ENCODE assay signal across 13 mouse cellular contexts in the genomic region with DNA sequence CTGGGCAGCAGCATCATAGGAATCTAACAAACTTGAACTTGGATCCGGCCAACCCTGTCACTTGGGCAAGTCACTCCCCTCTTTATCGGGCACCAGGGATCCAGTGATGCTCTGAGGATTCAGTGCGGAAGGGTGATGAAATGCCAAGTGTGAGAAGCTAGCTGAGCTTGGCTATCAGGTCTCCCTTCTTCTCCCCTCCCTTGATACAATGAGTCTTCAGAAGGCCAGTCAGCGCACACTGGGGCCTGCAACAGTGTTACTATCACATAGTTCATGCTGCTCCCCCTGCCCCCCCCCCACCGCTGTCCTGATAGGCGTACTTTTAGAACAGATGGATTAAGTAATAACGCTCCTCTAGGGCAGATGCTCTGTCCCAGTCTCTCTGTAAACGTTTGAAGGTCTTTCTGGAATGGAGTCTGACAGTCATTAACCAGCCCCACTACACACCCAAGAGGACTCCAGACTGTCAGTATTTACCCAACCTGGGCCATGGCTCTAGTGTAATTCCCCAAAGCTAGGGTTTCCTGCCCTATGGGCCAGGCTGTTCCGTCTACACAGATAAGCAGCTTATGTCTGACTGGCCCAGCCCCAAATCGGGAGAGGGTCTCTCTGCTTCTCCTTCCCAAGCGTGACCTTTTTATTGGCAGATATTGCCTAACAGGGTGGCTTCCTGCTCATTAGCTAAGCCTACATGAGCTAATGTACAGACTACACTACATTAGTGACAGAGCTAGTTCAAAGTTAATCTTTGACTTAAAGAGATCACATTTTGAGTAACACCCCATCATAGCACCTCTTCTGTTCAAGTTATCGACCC. TPM values are rescaled to one million over a fixed set of nuclear protein-coding genes. Genes with fewer than 3 reads are reported as not detected.
DNase-seq lines count a peak whose midpoint lies in the region; ATAC-seq and TF ChIP-seq lines count a peak whose summit lies in the region.
"Had no signal": no experiment of that assay in that cellular context is flagged by ENCODE, and none has a peak within 500 bp of the region (broad histone marks: within the 10 kb centered on the region; RNA-seq: fewer than 3 reads in every experiment).

No protein-coding gene starts in this region.

- no peaks in the 10 kb centered on the region for H3K9me3 ChIP-seq in lung, postnatal 0 days (ENCODE audit: low read length)
- no peaks in the 10 kb centered on the region for H3K9me3 ChIP-seq in liver, embryonic 12.5 days (replicated peaks)
- H3K9me3 ChIP-seq in stomach, embryonic 15.5 days: no peaks in the 10 kb centered on the region
- H3K9me3 ChIP-seq: neural tube, embryonic 13.5 days had no signal

- intact Hi-C loops in gastrocnemius, adult 2 months (cut with DNase I): no loop called here
- intact Hi-C loops in gastrocnemius, postnatal 14 days (cut with DNase I; ENCODE audit: low total_unique reads): no loop called here

- DNase-seq in gastrocnemius, adult 2 months: no peak
- DNase-seq in gastrocnemius, postnatal 14 days: no peak
- no peak for DNase-seq in lung, postnatal 0 days (ENCODE audit: low spot score)
- DNase-seq in lung, postnatal 4 days: no peak
- DNase-seq in left cerebral cortex, adult 18-20 months (ENCODE audit: low spot score in 2 of 2): no peak
- no peak for DNase-seq in ovary, postnatal 14 days (ENCODE audit: low spot score)
- DNase-seq: gastrocnemius, postnatal 25 days had no signal

- H3K4me3 ChIP-seq in gastrocnemius, adult 2 months: no peak overlapping the region
- no peak overlapping the region for H3K4me3 ChIP-seq in lung, postnatal 0 days (ENCODE audit: low read depth, low read length)
- H3K4me3 ChIP-seq in liver, embryonic 12.5 days: no peak overlapping the region
- no peak overlapping the region for H3K4me3 ChIP-seq in stomach, embryonic 15.5 days (replicated peaks)
- H3K4me3 ChIP-seq: erythroblast, embryonic 14.5 days; left cerebral cortex, adult 2 months; neural tube, embryonic 13.5 days had no signal

- H3K27ac ChIP-seq in gastrocnemius, adult 2 months: peak overlapping the region; percentile 53; the same call in 1 of the 2 replicates
- no peak overlapping the region for H3K27ac ChIP-seq in lung, postnatal 0 days (ENCODE audit: low read length)
- H3K27ac ChIP-seq in liver, embryonic 12.5 days: peak overlapping the region; percentile 74
- peak overlapping the region; percentile 45; the same call in 1 of the 2 replicates for H3K27ac ChIP-seq in stomach, embryonic 15.5 days
- H3K27ac ChIP-seq: left cerebral cortex, adult 2 months; neural tube, embryonic 13.5 days had no signal

- TF ChIP-seq CTCF in gastrocnemius, adult 2 months (IDR thresholded peaks at IDR 0.05): no peak
- TF ChIP-seq CTCF in lung, postnatal 0 days (IDR thresholded peaks at IDR 0.05): no peak

- H3K4me2 ChIP-seq in lung, postnatal 0 days (replicated peaks; ENCODE audit: low read depth, low read length): no peak overlapping the region
- no peak overlapping the region for H3K4me2 ChIP-seq in liver, embryonic 12.5 days
- H3K4me2 ChIP-seq in stomach, embryonic 15.5 days: no peak overlapping the region
- H3K4me2 ChIP-seq: neural tube, embryonic 13.5 days had no signal

- H3K27me3 ChIP-seq in lung, postnatal 0 days (replicated peaks; ENCODE audit: insufficient read depth, low read length): no peaks in the 10 kb centered on the region
- H3K27me3 ChIP-seq in liver, embryonic 12.5 days (replicated peaks): no peaks in the 10 kb centered on the region
- no peaks in the 10 kb centered on the region for H3K27me3 ChIP-seq in stomach, embryonic 15.5 days (replicated peaks)
- H3K27me3 ChIP-seq: neural tube, embryonic 13.5 days had no signal

- 44% methylated on average over 12 of the region's 12 CpGs for WGBS in lung, postnatal 0 days
- whole genome bisulfite sequencing in liver, embryonic 12.5 days (ENCODE audit: insufficient replicate concordance): 57% methylated on average over 12 of the region's 12 CpGs
- WGBS in stomach, embryonic 15.5 days: 68% methylated on average over 12 of the region's 12 CpGs

- peak; percentile 37 for ATAC-seq in lung, postnatal 0 days
- peak; percentile 84 for ATAC-seq in liver, embryonic 12.5 days
- ATAC-seq in stomach, embryonic 15.5 days (ENCODE audit: insufficient read depth, low FRiP score, low read depth): peak; percentile 78

- no peaks in the 10 kb centered on the region for H3K36me3 ChIP-seq in lung, postnatal 0 days (ENCODE audit: insufficient read depth, low read length)
- H3K36me3 ChIP-seq in liver, embryonic 12.5 days: no peaks in the 10 kb centered on the region
- no peaks in the 10 kb centered on the region for H3K36me3 ChIP-seq in stomach, embryonic 15.5 days
- H3K36me3 ChIP-seq: neural tube, embryonic 13.5 days had no signal

- no peak for TF ChIP-seq EP300 in lung, postnatal 0 days (IDR thresholded peaks at IDR 0.05)

- H3K4me1 ChIP-seq in lung, postnatal 0 days (ENCODE audit: insufficient read depth, low read depth, low read length): peaks cover 4% of the 10 kb centered on the region; the same call in 1 of the 2 replicates
- H3K4me1 ChIP-seq in liver, embryonic 12.5 days: no peaks in the 10 kb centered on the region
- no peaks in the 10 kb centered on the region for H3K4me1 ChIP-seq in stomach, embryonic 15.5 days

- no peak overlapping the region for H3K9ac ChIP-seq in lung, postnatal 0 days (replicated peaks; ENCODE audit: low read depth)
- no peak overlapping the region for H3K9ac ChIP-seq in liver, embryonic 12.5 days
- no peak overlapping the region for H3K9ac ChIP-seq in stomach, embryonic 15.5 days
- H3K9ac ChIP-seq: neural tube, embryonic 13.5 days had no signal

RNA-seq across cellular contexts. Expression of gene Fsd1l, which starts 35.8 kb away (rescaled TPM):
- 10 to 100 TPM; 10.7 to 12.8 TPM for total RNA-seq in gastrocnemius, adult 2 months (2021)
- total RNA-seq in gastrocnemius, postnatal 14 days (2021): 10 to 100 TPM; 24.5 to 29.8 TPM
- 7.9 and 9.4 TPM in 2 replicates for polyA plus RNA-seq in lung, postnatal 0 days (2015; fragmentation: Nextera tagmentation; extraction: Ambion mirVana)
- 1.5 TPM in 2 replicates for polyA plus RNA-seq in liver, embryonic 12.5 days (2016; fragmentation: Nextera tagmentation; extraction: Ambion mirVana)
- polyA plus RNA-seq in stomach, embryonic 15.5 days (2015; fragmentation: Nextera tagmentation; extraction: Ambion mirVana): 11.0 and 11.7 TPM in 2 replicates
- total RNA-seq in left cerebral cortex, adult 18-20 months (2021): 10 to 100 TPM; 31.0 to 34.4 TPM
- total RNA-seq: MEL had no signal
- polyA plus RNA-seq: erythroblast, embryonic 14.5 days had no signal
